Mouse (Mus musculus): ENCODE measurements around the gene B4galnt3.

The B4galnt3 gene

GRCm38 (mm10) chr6:120274181-120274580 lies 20.2 kb downstream of the B4galnt3 start:
- no peak for DNase-seq

- no peak for DNase-seq
Observed at GRCm38 (mm10) chr6:120264151-120264550, 30.2 kb downstream of the B4galnt3 start.

- no peak for DNase-seq
Observed at GRCm38 (mm10) chr6:120263608-120264007, 30.8 kb downstream of the B4galnt3 start.

GRCm38 (mm10) chr6:120262886-120263531 lies 31.4 kb downstream of the B4galnt3 start:
- no peak for DNase-seq

GRCm38 (mm10) chr6:120259481-120259880 lies 34.9 kb downstream of the B4galnt3 start:
- DNase-seq = no peak

GRCm38 (mm10) chr6:120256431-120256935 lies 37.9 kb downstream of the B4galnt3 start:
- DNase-seq = no peak

- no peak for DNase-seq
Observed at GRCm38 (mm10) chr6:120255701-120256100, 38.7 kb downstream of the B4galnt3 start.

- DNase-seq = no peak
Observed at GRCm38 (mm10) chr6:120255144-120255543, 39.2 kb downstream of the B4galnt3 start.

- no peak for DNase-seq
Observed at GRCm38 (mm10) chr6:120254640-120255039, 39.7 kb downstream of the B4galnt3 start.

- DNase-seq = no peak
Observed at GRCm38 (mm10) chr6:120252741-120253140, 41.6 kb downstream of the B4galnt3 start.

GRCm38 (mm10) chr6:120251010-120251409 lies 43.3 kb downstream of the B4galnt3 start:
- DNase-seq = no peak

GRCm38 (mm10) chr6:120249831-120250230 lies 44.5 kb downstream of the B4galnt3 start:
- DNase-seq = no peak

- no peak for DNase-seq
Observed at GRCm38 (mm10) chr6:120246676-120247075, 47.7 kb downstream of the B4galnt3 start.

- DNase-seq = no peak
Observed at GRCm38 (mm10) chr6:120243250-120243649, 51.1 kb downstream of the B4galnt3 start.

GRCm38 (mm10) chr6:120242530-120242929 lies 51.8 kb downstream of the B4galnt3 start:
- DNase-seq = no peak

- DNase-seq = no peak
Observed at GRCm38 (mm10) chr6:120241453-120241852, 52.9 kb downstream of the B4galnt3 start.

- DNase-seq = no peak
Observed at GRCm38 (mm10) chr6:120240461-120240860, 53.9 kb downstream of the B4galnt3 start.

- no peak for DNase-seq
Observed at GRCm38 (mm10) chr6:120235874-120236273, 58.5 kb downstream of the B4galnt3 start.

- DNase-seq = no peak
Observed at GRCm38 (mm10) chr6:120232885-120233284, 61.5 kb downstream of the B4galnt3 start.

GRCm38 (mm10) chr6:120230441-120230840 lies 63.9 kb downstream of the B4galnt3 start:
- DNase-seq = no peak

- DNase-seq = no peak
Observed at GRCm38 (mm10) chr6:120229806-120230205, 64.6 kb downstream of the B4galnt3 start.

- no peak for DNase-seq
Observed at GRCm38 (mm10) chr6:120227068-120227467, 67.3 kb downstream of the B4galnt3 start.

GRCm38 (mm10) chr6:120225355-120225754 lies 69.0 kb downstream of the B4galnt3 start:
- no peak for DNase-seq

GRCm38 (mm10) chr6:120222669-120223068 lies 71.7 kb downstream of the B4galnt3 start:
- DNase-seq = no peak

- DNase-seq = no peak
Observed at GRCm38 (mm10) chr6:120219281-120219680, 75.1 kb downstream of the B4galnt3 start.

All from thymus, adult 18-20 months (tissue).